Mouse (Mus musculus) embryonic facial prominence, embryonic 10.5 days (tissue): ENCODE data around the gene Git2. TPM values are rescaled to one million over a fixed set of nuclear protein-coding genes. Genes with fewer than 3 reads are reported as not detected.

Experiments
- DNase-seq: peaks from one replicate; pipeline ENCODE4 v3.0.0-alpha.2; 2017; ENCODE audit warnings: low spot score
- H3K27ac ChIP-seq: fragments of 300-500 bp; sonication (generic); replicated peaks from 2 replicates; pipeline ENCODE4 v1.5.1; 2016; ENCODE audit warnings: mild to moderate bottlenecking
- H3K27me3 ChIP-seq: fragments of 300-500 bp; sonication (generic); replicated peaks from 2 replicates; pipeline ENCODE4 v1.6.1; 2016; ENCODE audit warnings: low read depth, mild to moderate bottlenecking; ENCODE audit not compliant: poor library complexity, severe bottlenecking
- H3K36me3 ChIP-seq: fragments of 300-500 bp; sonication (generic); replicated peaks from 2 replicates; pipeline ENCODE4 v1.6.1; 2016; ENCODE audit warnings: mild to moderate bottlenecking, moderate library complexity
- H3K4me1 ChIP-seq: fragments of 300-500 bp; sonication (generic); 2 replicates; pipeline ENCODE4 v1.6.1; 2016
- H3K4me3 ChIP-seq: fragments of 300-500 bp; sonication (generic); 2 replicates; pipeline ENCODE4 v1.5.1; 2016; ENCODE audit warnings: mild to moderate bottlenecking, moderate library complexity
- H3K9me3 ChIP-seq: fragments of 300-500 bp; sonication (generic); 2 replicates; pipeline ENCODE4 v1.6.1; 2016; ENCODE audit warnings: mild to moderate bottlenecking
- WGBS: fragments of 180-500 bp; shearing (Covaris S2); methylation state at CpG from one replicate; pipeline ENCODE4 v1.1.7; 2016; 5-methylcytosine and 5-hydroxymethylcytosine counted together
- polyA plus RNA-seq: library from polyadenylated mRNA; unstranded; fragments of >200 nt; fragmentation: Nextera tagmentation; extraction: Ambion mirVana; gene quantifications from 2 replicates; pipeline ENCODE4 v1.2.1, GENCODE M21; 2016

Gene Git2
- 36.7 and 38.1 TPM in 2 replicates for polyA plus RNA-seq

DNA sequence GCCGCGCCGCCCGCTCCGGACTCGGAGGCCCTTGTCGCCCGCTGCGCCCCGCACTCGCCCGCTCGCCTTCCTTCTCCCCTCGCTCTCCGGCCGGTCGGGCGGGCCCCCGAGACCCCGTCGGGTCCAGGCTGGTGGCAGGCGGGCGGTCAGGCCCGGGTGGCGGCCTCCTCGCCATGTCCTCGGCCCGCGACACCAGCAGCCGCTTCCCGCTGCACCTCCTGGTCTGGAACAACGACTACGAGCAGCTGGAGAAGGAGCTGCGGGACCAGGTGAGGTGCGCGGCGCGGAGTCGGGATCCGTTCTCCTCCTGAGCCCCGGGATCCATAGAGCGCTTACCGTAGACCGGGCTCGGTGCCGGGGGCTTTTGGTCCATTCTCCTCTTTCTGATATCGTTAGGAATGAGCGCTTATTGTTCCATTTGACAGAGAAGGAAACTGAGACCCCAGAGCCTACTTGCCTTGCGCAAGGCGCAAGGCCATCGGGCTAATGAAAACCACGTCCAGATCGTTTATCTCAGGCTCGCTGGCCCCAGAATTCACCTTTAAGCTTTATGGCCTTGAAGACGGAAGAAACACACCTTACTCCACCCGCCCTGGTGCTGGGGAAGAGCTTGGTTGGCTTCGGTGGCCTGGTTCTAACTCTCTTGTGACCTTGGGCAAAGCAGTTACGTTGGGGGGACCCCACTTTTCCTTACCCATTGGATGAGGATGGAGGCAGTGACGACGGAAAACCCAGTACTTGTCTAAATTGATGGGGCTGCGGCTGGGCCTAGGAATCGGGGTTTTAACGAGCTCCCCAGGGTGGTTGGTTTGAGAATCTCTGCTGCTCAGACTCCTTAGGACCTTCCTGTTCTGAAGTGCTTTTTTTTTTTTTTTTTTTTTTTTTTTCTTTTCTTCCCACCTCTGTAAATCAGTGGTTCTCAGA, at the start of gene Git2:
Git2 (minus strand) TSS at position 462 of the 924 bp plus-strand sequence.
- Histone ChIP-seq H3K27ac (peak within 1 kb of the TSS; percentile 99), H3K36me3 (no peaks in the 10 kb centered on the region), H3K4me3 (peak within 1 kb of the TSS; percentile 82), H3K9me3 (no peaks in the 10 kb centered on the region), H3K27me3 (no peaks in the 10 kb centered on the region), H3K4me1 (peaks cover 52% of the 10 kb centered on the region)
- DNase-seq, result peak; percentile 38
- 1% methylated on average over 63 of the region's 63 CpGs for WGBS

DNA sequence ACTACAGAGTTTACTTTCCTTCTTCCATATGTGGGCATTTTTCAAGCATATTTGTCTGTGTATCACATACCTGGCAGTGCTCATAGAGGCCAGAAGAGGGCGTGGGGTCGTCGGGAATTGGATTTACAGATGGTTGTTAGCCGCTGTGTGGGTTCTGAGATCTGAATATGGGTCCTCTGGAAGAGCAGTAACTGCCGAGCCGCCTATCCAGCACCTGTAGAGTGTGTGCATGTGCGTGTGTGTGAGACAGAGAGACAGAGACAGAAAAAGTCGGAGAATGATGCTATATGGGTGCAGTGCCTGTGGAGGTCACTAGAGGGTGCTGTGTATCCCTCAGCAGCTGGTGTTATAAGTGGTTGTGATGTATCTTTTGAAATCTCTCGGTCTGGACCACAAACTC, 48.9 kb upstream of the Git2 start:
- peak; percentile 64 for DNase-seq
- Histone ChIP-seq H3K27me3 (no peaks in the 10 kb centered on the region), H3K9me3 (peaks cover 10% of the 10 kb centered on the region; the same call in 1 of the 2 replicates), H3K36me3 (peaks cover 26% of the 10 kb centered on the region), H3K4me1 (peaks cover 13% of the 10 kb centered on the region), H3K4me3 (peak overlapping the region; percentile 8; the same call in 1 of the 2 replicates), H3K27ac (peak overlapping the region; percentile 48; the same call in 1 of the 2 replicates)
- 20% methylated on average over 9 of the region's 9 CpGs for WGBS

DNA sequence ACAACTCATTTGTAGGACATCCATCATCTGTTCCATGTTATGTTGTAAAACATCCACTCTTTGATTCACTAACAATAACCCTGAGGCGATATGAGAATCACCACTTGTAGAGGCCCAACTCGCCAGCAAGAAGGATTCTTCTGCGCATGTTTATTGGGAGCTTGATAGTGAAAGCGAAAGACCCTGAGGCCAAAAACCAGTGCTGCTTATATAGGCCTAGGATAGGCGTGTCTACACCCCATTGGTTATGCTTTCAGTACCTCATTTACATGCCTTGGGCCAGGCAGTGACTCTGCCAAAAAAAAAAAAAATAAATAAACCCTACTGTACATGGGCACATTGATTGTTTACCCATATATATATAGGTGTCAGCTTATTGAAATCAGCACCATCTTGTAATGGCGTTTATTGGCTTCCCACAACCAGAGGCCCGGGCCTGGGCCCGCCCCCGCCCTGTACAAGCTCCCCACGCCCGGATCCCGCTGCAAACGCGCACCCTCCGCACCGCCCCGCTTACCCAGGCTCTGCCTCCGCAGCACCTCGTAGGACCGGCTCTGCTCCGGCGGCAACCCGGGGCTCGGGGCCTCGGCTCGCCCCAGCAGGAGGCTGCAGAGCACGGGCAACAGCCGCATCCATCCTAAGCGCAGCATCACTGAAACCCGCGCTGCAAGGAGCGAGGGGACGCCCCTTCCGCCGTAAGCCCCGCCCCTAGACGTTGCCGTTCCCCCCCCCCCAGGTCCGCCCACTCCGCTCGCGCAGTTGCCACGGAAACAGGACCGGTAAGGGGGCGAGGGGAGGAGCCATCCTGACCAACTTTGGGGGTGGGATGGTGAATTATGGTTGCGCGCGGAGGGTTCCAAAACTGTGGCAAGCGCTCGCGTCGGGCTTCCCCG, 47.7 kb upstream of the Git2 start, which contains the start of gene 1500011B03Rik:
1500011B03Rik (minus strand) TSS at position 673 of the 893 bp plus-strand sequence.
- peak within 1 kb of the TSS; percentile 95 for H3K27ac ChIP-seq
- WGBS, result 8% methylated on average over 53 of the region's 53 CpGs
- H3K4me3 ChIP-seq, result peak within 1 kb of the TSS; percentile 92
- H3K36me3 ChIP-seq, result peaks cover 28% of the 10 kb centered on the region
- H3K27me3 ChIP-seq, result no peaks in the 10 kb centered on the region
- DNase-seq, result peak; percentile 96
- H3K4me1 ChIP-seq, result peaks cover 13% of the 10 kb centered on the region
- H3K9me3 ChIP-seq, result peaks cover 10% of the 10 kb centered on the region; the same call in 1 of the 2 replicates

DNA sequence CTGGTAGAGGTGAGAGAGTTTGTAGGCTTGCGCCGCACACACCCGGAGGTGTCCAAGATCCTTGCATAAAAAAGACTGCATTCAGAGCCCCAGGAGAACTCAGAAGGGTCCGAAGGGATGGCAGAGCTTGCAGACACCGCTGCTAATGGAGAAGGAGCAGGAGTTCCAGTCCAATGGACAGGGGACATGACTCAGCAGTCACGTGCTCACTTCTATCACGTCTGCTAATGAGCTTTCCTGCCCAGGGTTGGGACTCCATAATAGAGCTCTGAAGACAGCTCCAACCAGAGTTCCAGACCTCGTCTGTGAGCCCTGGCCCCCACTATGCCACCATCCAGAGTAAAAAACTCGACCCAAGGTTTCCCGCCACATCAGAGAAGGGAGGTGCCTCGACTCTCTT, 42.8 kb upstream of the Git2 start:
- Histone ChIP-seq H3K27me3 (no peaks in the 10 kb centered on the region), H3K4me3 (no peak overlapping the region)

DNA sequence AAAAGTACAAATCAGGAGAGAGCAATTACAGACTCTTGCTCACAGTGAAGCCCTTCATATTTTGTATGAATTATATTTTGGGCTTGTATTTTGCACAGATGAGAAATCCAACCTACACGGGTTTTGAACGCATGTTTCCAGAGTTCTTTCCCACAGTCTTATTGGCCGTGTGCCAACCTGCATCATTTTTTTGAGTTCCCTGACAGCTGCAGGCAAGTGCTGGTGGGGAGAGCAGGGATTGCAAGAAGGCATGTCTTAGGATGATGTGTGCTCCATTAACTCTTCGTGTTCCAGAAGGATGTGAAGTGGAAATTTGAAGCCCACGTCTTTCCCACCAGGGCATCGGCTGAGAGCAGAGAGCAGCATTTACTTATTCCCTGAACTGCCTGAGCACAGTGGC, 41.3 kb upstream of the Git2 start:
- H3K27me3 ChIP-seq, result no peaks in the 10 kb centered on the region
- peaks cover 18% of the 10 kb centered on the region for H3K4me1 ChIP-seq
- DNase-seq, result no peak
- H3K9me3 ChIP-seq, result peaks cover 3% of the 10 kb centered on the region; the same call in 1 of the 2 replicates
- no peak overlapping the region for H3K4me3 ChIP-seq
- no peak overlapping the region for H3K27ac ChIP-seq
- 72% methylated on average over 6 of the region's 6 CpGs for WGBS
- H3K36me3 ChIP-seq, result peaks cover 45% of the 10 kb centered on the region

More for the DNA sequence above, 42.8 kb upstream of the Git2 start:
- Histone ChIP-seq H3K27ac (no peak overlapping the region), H3K4me1 (peaks cover 9% of the 10 kb centered on the region), H3K9me3 (peaks cover 10% of the 10 kb centered on the region; the same call in 1 of the 2 replicates), H3K36me3 (peaks cover 43% of the 10 kb centered on the region)
- no peak for DNase-seq
- WGBS, result 81% methylated on average over 11 of the region's 11 CpGs

DNA sequence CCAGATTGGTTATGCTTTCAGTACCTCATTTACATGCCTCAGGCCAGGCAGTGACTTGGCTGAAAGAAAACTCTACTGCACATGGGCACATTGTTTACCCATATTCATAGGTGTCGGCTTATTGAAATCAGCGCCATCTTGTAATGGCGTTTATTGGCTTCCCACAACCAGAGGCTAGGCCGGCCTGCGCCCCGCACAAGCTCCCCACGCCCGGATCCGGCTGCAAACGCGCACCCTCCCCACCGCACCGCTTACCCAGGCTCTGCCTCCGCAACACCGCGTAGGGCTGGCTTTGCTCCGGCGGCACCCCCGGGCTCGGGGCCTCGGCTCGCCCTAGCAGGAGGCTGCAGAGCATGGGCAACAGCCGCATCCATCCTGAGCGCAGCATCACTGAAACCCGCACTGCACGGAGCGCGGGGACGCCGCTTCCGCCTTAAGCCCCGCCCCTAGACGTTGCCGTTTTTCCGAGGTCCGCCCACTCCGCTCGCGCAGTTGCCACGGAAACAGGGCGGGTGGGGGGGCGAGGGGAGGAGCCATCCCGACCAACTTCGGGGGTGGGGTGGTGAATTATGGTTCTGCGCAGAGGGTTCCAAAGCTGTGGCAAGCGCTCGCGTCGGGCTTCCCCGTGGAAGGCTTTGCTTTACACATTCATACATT, 38.3 kb upstream of the Git2 start:
- peaks cover 58% of the 10 kb centered on the region for H3K36me3 ChIP-seq
- H3K27ac ChIP-seq, result peak overlapping the region; percentile 93
- H3K4me3 ChIP-seq, result peak overlapping the region; percentile 80
- peak; percentile 94 for DNase-seq
- H3K4me1 ChIP-seq, result peaks cover 32% of the 10 kb centered on the region
- no peaks in the 10 kb centered on the region for H3K27me3 ChIP-seq
- WGBS, result under 1% methylated on average over 50 of the region's 50 CpGs
- H3K9me3 ChIP-seq, result no peaks in the 10 kb centered on the region

DNA sequence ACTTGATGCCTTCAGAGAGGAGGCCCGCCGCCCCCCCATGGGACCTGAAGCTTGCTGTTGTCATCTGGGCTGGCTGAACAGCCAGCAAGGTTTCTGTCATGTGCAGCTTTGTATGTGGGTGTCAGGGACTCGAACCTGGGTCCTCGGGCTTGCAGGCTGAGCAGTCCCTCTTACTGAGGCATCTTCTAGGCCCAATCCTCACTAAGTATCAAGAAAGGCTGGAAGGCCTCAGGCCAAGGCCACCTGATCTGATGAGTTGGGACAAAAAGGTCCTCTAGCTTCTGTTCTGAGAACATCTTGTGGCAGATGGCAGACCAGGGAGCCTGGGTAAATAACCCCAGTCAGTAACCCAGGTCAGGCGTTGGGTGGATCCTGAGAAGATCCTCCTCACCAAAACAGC, 34.5 kb upstream of the Git2 start:
- peaks cover 78% of the 10 kb centered on the region for H3K36me3 ChIP-seq
- H3K4me1 ChIP-seq, result peaks cover 53% of the 10 kb centered on the region
- H3K9me3 ChIP-seq, result no peaks in the 10 kb centered on the region

DNA sequence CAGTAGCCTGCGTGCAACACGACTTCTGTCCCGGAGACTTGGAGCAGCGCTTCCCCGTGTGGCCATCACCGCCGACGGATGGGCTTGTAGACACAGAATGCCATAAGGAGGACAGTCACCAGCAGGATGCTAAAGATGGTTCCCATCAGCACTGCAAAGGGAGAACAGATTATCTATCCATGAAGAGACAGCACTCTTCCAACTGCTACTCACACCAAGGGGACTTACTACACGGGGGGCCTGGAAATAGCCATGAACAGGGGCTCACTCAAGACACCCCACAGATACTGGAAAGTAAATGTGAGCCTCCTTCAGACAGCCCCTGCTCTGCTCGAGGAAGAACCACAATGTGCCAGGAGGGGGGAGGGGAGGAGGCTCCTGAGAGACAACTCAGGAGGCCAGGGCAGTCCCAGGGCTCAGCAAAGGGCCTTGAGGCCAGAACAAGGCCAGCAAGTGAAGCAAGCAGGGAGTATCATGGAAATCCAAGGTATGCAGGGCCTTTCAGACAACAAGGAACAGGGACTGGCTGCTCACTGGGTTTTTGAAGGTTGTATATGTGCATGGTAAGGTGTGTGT, 34.0 kb upstream of the Git2 start:
- Histone ChIP-seq H3K4me3 (no peak overlapping the region), H3K36me3 (peaks cover 83% of the 10 kb centered on the region), H3K4me1 (peaks cover 53% of the 10 kb centered on the region), H3K27me3 (no peaks in the 10 kb centered on the region), H3K9me3 (no peaks in the 10 kb centered on the region), H3K27ac (no peak overlapping the region)
- no peak for DNase-seq
- 82% methylated on average over 10 of the region's 10 CpGs for WGBS

More for the DNA sequence above, 34.5 kb upstream of the Git2 start:
- Histone ChIP-seq H3K27me3 (no peaks in the 10 kb centered on the region), H3K4me3 (no peak overlapping the region), H3K27ac (no peak overlapping the region)
- DNase-seq, result no peak
- WGBS, result 93% methylated on average over 5 of the region's 5 CpGs

DNA sequence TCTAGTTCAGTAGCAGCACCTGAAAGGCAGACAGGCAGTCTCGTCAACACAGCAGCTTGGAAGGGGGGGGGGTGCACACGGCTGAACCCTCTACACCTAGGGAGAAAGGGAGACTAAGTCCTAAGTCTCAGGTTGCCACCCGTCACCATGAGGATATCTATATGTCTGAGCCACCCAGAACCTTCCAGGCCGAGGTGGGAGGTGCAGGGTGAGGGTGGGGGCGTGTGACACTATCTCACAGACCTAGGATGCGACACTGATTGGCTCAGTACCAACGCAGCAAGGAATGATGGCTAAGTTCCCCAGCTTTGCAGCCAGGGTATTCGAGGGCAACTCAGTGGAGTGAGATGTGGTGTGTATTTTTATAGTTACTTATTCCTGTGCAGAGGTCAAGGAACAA, 33.1 kb upstream of the Git2 start:
- DNase-seq, result no peak
- no peaks in the 10 kb centered on the region for H3K27me3 ChIP-seq
- 72% methylated on average over 8 of the region's 8 CpGs for WGBS
- H3K9me3 ChIP-seq, result no peaks in the 10 kb centered on the region
- no peak overlapping the region for H3K4me3 ChIP-seq
- H3K27ac ChIP-seq, result no peak overlapping the region
- peaks cover 53% of the 10 kb centered on the region for H3K4me1 ChIP-seq
- H3K36me3 ChIP-seq, result peaks cover 92% of the 10 kb centered on the region

DNA sequence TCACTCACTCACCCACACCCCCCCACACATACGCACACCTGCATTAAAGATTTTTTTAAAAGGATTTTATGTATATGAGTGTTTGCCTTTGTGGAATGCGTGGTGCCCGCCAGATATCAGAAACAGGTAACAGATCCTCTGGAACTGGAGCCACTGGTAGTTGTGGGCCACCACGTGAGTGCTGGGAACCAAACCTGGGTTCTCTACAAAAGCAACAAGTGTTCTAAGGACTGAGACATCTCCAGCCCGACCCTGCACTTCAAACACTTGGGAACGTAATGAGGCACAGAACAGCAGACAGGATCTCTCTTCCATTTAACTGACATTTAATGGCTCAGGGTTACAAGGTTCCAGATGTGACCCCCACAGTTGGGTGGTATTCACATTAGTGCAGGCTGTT, 32.6 kb upstream of the Git2 start:
- Histone ChIP-seq H3K9me3 (no peaks in the 10 kb centered on the region), H3K36me3 (peaks cover 96% of the 10 kb centered on the region), H3K27me3 (no peaks in the 10 kb centered on the region), H3K27ac (no peak overlapping the region), H3K4me1 (peaks cover 52% of the 10 kb centered on the region), H3K4me3 (no peak overlapping the region)
- 58% methylated on average over 6 of the region's 6 CpGs for WGBS
- DNase-seq, result peak; percentile 24

DNA sequence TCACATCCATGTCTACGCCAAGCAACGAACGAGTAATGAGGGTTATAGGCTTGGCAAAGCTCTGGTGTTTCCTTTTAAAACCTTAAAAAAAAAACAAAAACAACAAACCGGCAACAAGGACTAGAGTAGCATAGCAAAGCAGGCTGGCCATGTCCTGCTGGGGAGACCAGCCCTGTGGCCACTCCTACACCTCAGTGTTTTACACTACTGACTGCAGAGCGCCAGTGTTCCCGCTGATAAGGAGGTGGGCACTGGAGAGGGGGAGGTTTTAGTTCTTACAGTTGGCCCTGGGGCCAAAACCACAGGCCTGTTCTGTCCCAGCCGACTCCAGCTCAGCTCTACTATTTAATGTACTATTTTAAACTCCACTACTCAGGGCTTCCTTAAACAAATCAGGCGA, 32.2 kb upstream of the Git2 start:
- no peak overlapping the region for H3K27ac ChIP-seq
- WGBS, result 33% methylated on average over 8 of the region's 8 CpGs
- no peak for DNase-seq
- H3K4me3 ChIP-seq, result no peak overlapping the region
- no peaks in the 10 kb centered on the region for H3K27me3 ChIP-seq
- H3K4me1 ChIP-seq, result peaks cover 47% of the 10 kb centered on the region
- H3K9me3 ChIP-seq, result no peaks in the 10 kb centered on the region
- peaks cover 96% of the 10 kb centered on the region for H3K36me3 ChIP-seq
